8 mouse cellular contexts compared by ENCODE assay signal in the genomic region with DNA sequence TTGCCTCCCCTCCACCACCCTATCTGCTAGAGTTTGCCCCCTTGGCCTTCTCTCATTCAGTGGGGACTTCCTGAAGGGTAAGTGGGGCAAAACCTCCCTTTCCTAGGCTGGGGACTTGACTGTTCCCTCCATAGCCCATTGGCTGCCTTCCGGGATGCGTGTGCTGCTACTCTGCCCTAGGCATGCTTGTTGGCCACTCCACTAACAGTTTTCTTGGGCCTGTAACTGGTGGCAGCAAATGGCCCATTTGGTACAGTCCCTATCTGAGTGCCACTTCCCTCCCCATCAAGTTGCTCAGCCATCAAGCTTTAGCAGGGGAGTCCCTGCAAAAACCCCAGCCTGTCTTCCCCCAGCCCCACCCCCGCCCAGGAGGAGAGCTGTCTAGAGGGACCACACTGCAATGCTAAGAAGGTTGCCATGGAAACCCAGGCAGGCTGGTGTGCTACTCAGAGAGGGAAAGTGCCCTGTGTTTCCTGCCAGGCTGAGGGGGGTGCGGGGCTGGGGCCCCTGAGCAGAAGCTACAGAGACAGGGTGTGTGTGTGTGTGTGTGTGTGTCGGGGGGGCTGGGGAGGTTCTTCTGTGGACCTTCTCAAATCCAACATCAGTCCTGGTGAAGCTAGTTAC. TPM values are rescaled to one million over a fixed set of nuclear protein-coding genes. Genes with fewer than 3 reads are reported as not detected.
DNase-seq lines count a peak whose midpoint lies in the region; ATAC-seq lines count a peak whose summit lies in the region.
"Had no signal": no experiment of that assay in that cellular context is flagged by ENCODE, and none has a peak within 500 bp of the region (broad histone marks: within the 10 kb centered on the region; RNA-seq: fewer than 3 reads in every experiment).

No protein-coding gene starts in this region.

- H3K4me1 ChIP-seq in forebrain, embryonic 11.5 days (replicated peaks; ENCODE audit: control insufficient read depth, insufficient read depth, low read length): peaks cover 16% of the 10 kb centered on the region
- peaks cover 4% of the 10 kb centered on the region for H3K4me1 ChIP-seq in intestine, embryonic 16.5 days (ENCODE audit: control insufficient read depth, insufficient read depth, low read length)

- H3K9ac ChIP-seq in forebrain, embryonic 11.5 days (ENCODE audit: low read length): 0 out of 2 replicates have a peak overlapping the region, but pooled peaks have one; percentile 16
- no peak overlapping the region for H3K9ac ChIP-seq in intestine, embryonic 16.5 days (ENCODE audit: low read depth, low read length)
- H3K9ac ChIP-seq: limb, embryonic 12.5 days had no signal

- H3K4me3 ChIP-seq in forebrain, embryonic 11.5 days (ENCODE audit: low read depth, low read length): no peak overlapping the region
- H3K4me3 ChIP-seq in intestine, embryonic 16.5 days (ENCODE audit: low read length): no peak overlapping the region
- H3K4me3 ChIP-seq: limb, embryonic 12.5 days had no signal

- no peak overlapping the region for H3K4me2 ChIP-seq in forebrain, embryonic 11.5 days (ENCODE audit: low read depth, low read length, severe bottlenecking)
- no peak overlapping the region for H3K4me2 ChIP-seq in intestine, embryonic 16.5 days (ENCODE audit: low read depth, low read length)
- H3K4me2 ChIP-seq: limb, embryonic 12.5 days had no signal

- peak; percentile 89 for ATAC-seq in forebrain, embryonic 11.5 days (replicated peaks; ENCODE audit: low FRiP score)
- ATAC-seq in intestine, embryonic 16.5 days: no peak

- peak; percentile 35 for DNase-seq in T-cell, adult 2 months (ENCODE audit: low spot score)
- peak; percentile 70 for DNase-seq in forebrain, embryonic 11.5 days (ENCODE audit: low spot score)
- peak; percentile 69 to 88 for DNase-seq in left cerebral cortex, postnatal 14 days (ENCODE audit: low spot score in 2 of 2)
- peak; percentile 64 for DNase-seq in right cerebral cortex, postnatal 14 days
- no peak for DNase-seq in heart, adult 9 months (ENCODE audit: low spot score in 2 of 2)
- DNase-seq in heart, postnatal 14 days: no peak

- intact Hi-C loops in left cerebral cortex, postnatal 14 days (cut with DNase I): no loop called here
- intact Hi-C loops in heart, postnatal 14 days (cut with DNase I): loop anchor here (10.0 kb wide), 2 partner anchors 127 to 287 kb away; no protein-coding TSS in a partner anchor

- no peak overlapping the region for H3K27ac ChIP-seq in forebrain, embryonic 11.5 days (ENCODE audit: low read depth, low read length)
- no peak overlapping the region for H3K27ac ChIP-seq in intestine, embryonic 16.5 days (ENCODE audit: low read length)
- H3K27ac ChIP-seq: limb, embryonic 12.5 days had no signal

- 37% methylated on average over 5 of the region's 5 CpGs for WGBS in forebrain, embryonic 11.5 days
- WGBS in intestine, embryonic 16.5 days: 45% methylated on average over 5 of the region's 5 CpGs

- no peaks in the 10 kb centered on the region for H3K9me3 ChIP-seq in forebrain, embryonic 11.5 days (ENCODE audit: control insufficient read depth, low read length)
- H3K9me3 ChIP-seq in intestine, embryonic 16.5 days (ENCODE audit: control insufficient read depth, low read length): no peaks in the 10 kb centered on the region
- H3K9me3 ChIP-seq: limb, embryonic 12.5 days had no signal

- H3K27me3 ChIP-seq in forebrain, embryonic 11.5 days (ENCODE audit: control insufficient read depth, insufficient read depth, low read length): no peaks in the 10 kb centered on the region
- H3K27me3 ChIP-seq in intestine, embryonic 16.5 days (replicated peaks; ENCODE audit: control insufficient read depth, insufficient read depth, low read length): no peaks in the 10 kb centered on the region
- H3K27me3 ChIP-seq: limb, embryonic 12.5 days had no signal

- no peaks in the 10 kb centered on the region for H3K36me3 ChIP-seq in forebrain, embryonic 11.5 days (ENCODE audit: control insufficient read depth, insufficient read depth, low read length)
- no peaks in the 10 kb centered on the region for H3K36me3 ChIP-seq in intestine, embryonic 16.5 days (ENCODE audit: control insufficient read depth, insufficient read depth, low read length)
- H3K36me3 ChIP-seq: limb, embryonic 12.5 days had no signal

RNA-seq across cellular contexts. Expression of a gene that starts 27.5 kb away (rescaled TPM):
- polyA plus RNA-seq in forebrain, embryonic 11.5 days (2014; fragmentation: Nextera tagmentation; extraction: Ambion mirVana): 4.2 and 4.9 TPM in 2 replicates
- total RNA-seq in left cerebral cortex, postnatal 14 days (2021): 10 to 100 TPM; 40.9 to 49.1 TPM
- 0.82 and 0.88 TPM in 2 replicates for polyA plus RNA-seq in intestine, embryonic 16.5 days (2015; fragmentation: Nextera tagmentation; extraction: Ambion mirVana)
- under 1 TPM; 0.12 to 0.22 TPM for total RNA-seq in heart, postnatal 14 days (2021)

RNA-seq across cellular contexts. Expression of a gene that starts 42.7 kb away (rescaled TPM):
- polyA plus RNA-seq in forebrain, embryonic 11.5 days (2014; fragmentation: Nextera tagmentation; extraction: Ambion mirVana): 32.1 and 34.1 TPM in 2 replicates
- 10 to 100 TPM in 1 of 2 experiments, 1 to 10 TPM in 1; 9.3 to 11.6 TPM for total RNA-seq in left cerebral cortex, postnatal 14 days (2021)
- polyA plus RNA-seq in intestine, embryonic 16.5 days (2015; fragmentation: Nextera tagmentation; extraction: Ambion mirVana): 23.9 and 26.9 TPM in 2 replicates
- 1 to 10 TPM; 3.6 to 3.9 TPM for total RNA-seq in heart, postnatal 14 days (2021)

RNA-seq across cellular contexts. Expression of a gene that starts 50.7 kb away (rescaled TPM):
- polyA plus RNA-seq in forebrain, embryonic 11.5 days (2014; fragmentation: Nextera tagmentation; extraction: Ambion mirVana): 124 and 134 TPM in 2 replicates
- total RNA-seq in left cerebral cortex, postnatal 14 days (2021): 10 to 100 TPM; 48.3 to 50.1 TPM
- 82.0 and 85.8 TPM in 2 replicates for polyA plus RNA-seq in intestine, embryonic 16.5 days (2015; fragmentation: Nextera tagmentation; extraction: Ambion mirVana)
- total RNA-seq in heart, postnatal 14 days (2021): 10 to 100 TPM; 66.3 to 67.9 TPM

Comparison
In these comparisons a context has a peak if more than half of its experiments do, and no peak if none do; other contexts are left out.
1. DNase-seq: peak in T-cell, adult 2 months (single experiment), forebrain, embryonic 11.5 days (single experiment), left cerebral cortex, postnatal 14 days (2 of 2) and right cerebral cortex, postnatal 14 days (single experiment); none in heart, adult 9 months (0 of 2) and heart, postnatal 14 days (0 of 2).
2. RNA of a gene that starts 27.5 kb away (total RNA-seq): 40.9 to 49.1 TPM in left cerebral cortex, postnatal 14 days; 0.12 to 0.22 TPM in heart, postnatal 14 days; every median in the first group is over 10 times any median in the second.